Comparison of ENCODE assay signal across 24 mouse cellular contexts in the genomic region with DNA sequence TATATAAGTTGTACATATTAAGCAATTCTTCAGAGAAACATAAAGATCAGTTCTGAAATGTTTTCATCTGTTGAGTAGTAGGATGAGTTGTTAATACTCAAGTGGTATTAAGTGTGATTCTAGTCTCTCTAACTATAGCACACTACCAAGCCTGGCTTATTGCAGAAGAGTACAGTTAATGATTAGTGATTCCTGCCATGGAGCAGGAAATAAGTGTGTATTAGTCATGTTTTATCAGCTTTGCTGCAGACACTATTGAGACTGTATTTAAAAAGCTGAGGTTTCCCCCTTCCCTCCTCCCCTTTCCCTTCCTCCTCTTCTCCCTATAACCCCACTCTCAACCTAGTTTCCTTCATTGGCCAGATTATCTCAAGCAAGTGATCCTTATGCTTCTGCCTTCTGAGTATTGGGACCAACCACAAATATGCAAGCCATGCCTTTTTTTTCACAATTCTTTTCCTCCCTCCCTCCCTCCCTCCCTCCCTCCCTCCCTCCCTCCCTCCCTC. TPM values are rescaled to one million over a fixed set of nuclear protein-coding genes. Genes with fewer than 3 reads are reported as not detected.
A peak's percentile ranks its signal among the peaks of the same experiment; 100 is the strongest.
DNase-seq lines count a peak whose midpoint lies in the region; ATAC-seq and TF ChIP-seq lines count a peak whose summit lies in the region.
"Had no signal": no experiment of that assay in that cellular context is flagged by ENCODE, and none has a peak within 500 bp of the region (broad histone marks: within the 10 kb centered on the region; RNA-seq: fewer than 3 reads in every experiment).

No protein-coding gene starts in this region.

- H3K27ac ChIP-seq in MEL (ENCODE audit: control insufficient read depth, low read depth, low read length), result no peak overlapping the region
- no peak overlapping the region for H3K27ac ChIP-seq in intestine, embryonic 15.5 days
- H3K27ac ChIP-seq in stomach, embryonic 14.5 days (ENCODE audit: low read length), result no peak overlapping the region
- H3K27ac ChIP-seq in midbrain, embryonic 11.5 days (ENCODE audit: low read depth, low read length), result no peak overlapping the region
- no peak overlapping the region for H3K27ac ChIP-seq in limb, embryonic 10.5 days
- H3K27ac ChIP-seq: embryonic facial prominence, embryonic 13.5 days; forebrain, embryonic 12.5 days; heart, adult 2 months; heart, embryonic 15.5 days; hindbrain, embryonic 13.5 days had no signal

- no peak overlapping the region for H3K4me2 ChIP-seq in intestine, embryonic 15.5 days (replicated peaks)
- no peak overlapping the region for H3K4me2 ChIP-seq in stomach, embryonic 14.5 days (replicated peaks; ENCODE audit: low read depth, low read length)
- H3K4me2 ChIP-seq in midbrain, embryonic 11.5 days, result no peak overlapping the region
- H3K4me2 ChIP-seq: embryonic facial prominence, embryonic 13.5 days; forebrain, embryonic 12.5 days; heart, embryonic 11.5 days; heart, embryonic 15.5 days; hindbrain, embryonic 13.5 days had no signal

- no peak overlapping the region for H3K4me3 ChIP-seq in MEL (ENCODE audit: control insufficient read depth in 1 of 2, insufficient read depth in 1 of 2, low read depth in 2 of 2, low read length in 2 of 2)
- H3K4me3 ChIP-seq in intestine, embryonic 15.5 days (replicated peaks), result no peak overlapping the region
- no peak overlapping the region for H3K4me3 ChIP-seq in stomach, embryonic 14.5 days (ENCODE audit: low read depth, low read length)
- H3K4me3 ChIP-seq in midbrain, embryonic 11.5 days (ENCODE audit: low read depth, low read length), result no peak overlapping the region
- H3K4me3 ChIP-seq in limb, embryonic 10.5 days, result no peak overlapping the region
- H3K4me3 ChIP-seq: embryonic facial prominence, embryonic 13.5 days; forebrain, embryonic 12.5 days; heart, adult 2 months; heart, embryonic 15.5 days; hindbrain, embryonic 13.5 days had no signal

- H3K9me3 ChIP-seq in MEL (replicated peaks; ENCODE audit: insufficient read depth, low read length), result no peaks in the 10 kb centered on the region
- H3K9me3 ChIP-seq in intestine, embryonic 15.5 days, result no peaks in the 10 kb centered on the region
- no peaks in the 10 kb centered on the region for H3K9me3 ChIP-seq in stomach, embryonic 14.5 days (ENCODE audit: control insufficient read depth, low read depth, low read length)
- no peaks in the 10 kb centered on the region for H3K9me3 ChIP-seq in midbrain, embryonic 11.5 days (ENCODE audit: control insufficient read depth, low read length)
- no peaks in the 10 kb centered on the region for H3K9me3 ChIP-seq in limb, embryonic 10.5 days (replicated peaks)
- H3K9me3 ChIP-seq: embryonic facial prominence, embryonic 13.5 days; forebrain, embryonic 12.5 days; G1E; heart, embryonic 15.5 days; hindbrain, embryonic 13.5 days had no signal

- TF ChIP-seq CTCF in MEL (IDR thresholded peaks at IDR 0.05 in 2 of 3, conservative IDR thresholded peaks at IDR 0.05 in 1 of 3; ENCODE audit: control insufficient read depth in 1 of 3, insufficient read depth in 1 of 3, low read depth in 2 of 3, low read length in 3 of 3, poor library complexity in 1 of 3, severe bottlenecking in 1 of 3), result no peak

- intact Hi-C loops in left cerebral cortex, postnatal 36 days (cut with DNase I), result no loop called here

- TF ChIP-seq POLR2A in MEL (IDR thresholded peaks at IDR 0.05; ENCODE audit: control insufficient read depth in 1 of 2, insufficient read depth in 1 of 2, low read depth in 1 of 2, low read length in 2 of 2, poor library complexity in 1 of 2), result no peak

- H3K36me3 ChIP-seq in MEL (ENCODE audit: control insufficient read depth in 1 of 2, insufficient read depth in 2 of 2, low read length in 2 of 2), result peaks cover 0 to 2% of the 10 kb centered on the region in 2 experiments; a peak in 2 of 4 replicates
- no peaks in the 10 kb centered on the region for H3K36me3 ChIP-seq in intestine, embryonic 15.5 days
- no peaks in the 10 kb centered on the region for H3K36me3 ChIP-seq in stomach, embryonic 14.5 days (ENCODE audit: control insufficient read depth, insufficient read depth, low read length)
- H3K36me3 ChIP-seq in midbrain, embryonic 11.5 days (ENCODE audit: control insufficient read depth, insufficient read depth, low read length), result no peaks in the 10 kb centered on the region
- H3K36me3 ChIP-seq in limb, embryonic 10.5 days, result no peaks in the 10 kb centered on the region
- H3K36me3 ChIP-seq: embryonic facial prominence, embryonic 13.5 days; forebrain, embryonic 12.5 days; G1E; heart, embryonic 15.5 days; hindbrain, embryonic 13.5 days had no signal

- no peak overlapping the region for H3K9ac ChIP-seq in MEL (ENCODE audit: control insufficient read depth, low read depth, low read length, poor library complexity, severe bottlenecking)
- H3K9ac ChIP-seq in intestine, embryonic 15.5 days, result no peak overlapping the region
- no peak overlapping the region for H3K9ac ChIP-seq in stomach, embryonic 14.5 days (replicated peaks; ENCODE audit: low read depth, low read length)
- H3K9ac ChIP-seq in midbrain, embryonic 11.5 days (ENCODE audit: low read length), result no peak overlapping the region
- H3K9ac ChIP-seq: embryonic facial prominence, embryonic 13.5 days; forebrain, embryonic 12.5 days; heart, embryonic 15.5 days; hindbrain, embryonic 13.5 days had no signal

- H3K27me3 ChIP-seq in MEL (ENCODE audit: control insufficient read depth in 1 of 2, insufficient read depth in 2 of 2, low read length in 2 of 2), result no peaks in the 10 kb centered on the region
- H3K27me3 ChIP-seq in intestine, embryonic 15.5 days (replicated peaks), result no peaks in the 10 kb centered on the region
- H3K27me3 ChIP-seq in stomach, embryonic 14.5 days (ENCODE audit: control insufficient read depth, insufficient read depth, low read length), result no peaks in the 10 kb centered on the region
- H3K27me3 ChIP-seq in midbrain, embryonic 11.5 days (ENCODE audit: control insufficient read depth, insufficient read depth, low read length), result no peaks in the 10 kb centered on the region
- no peaks in the 10 kb centered on the region for H3K27me3 ChIP-seq in limb, embryonic 10.5 days (ENCODE audit: low read depth, poor library complexity, severe bottlenecking)
- H3K27me3 ChIP-seq: embryonic facial prominence, embryonic 13.5 days; forebrain, embryonic 12.5 days; heart, embryonic 15.5 days; hindbrain, embryonic 13.5 days had no signal

- H3K79me2 ChIP-seq in MEL (ENCODE audit: control insufficient read depth, insufficient read depth, low read length, poor library complexity), result no peaks in the 10 kb centered on the region

- no peak for TF ChIP-seq RAD21 in MEL (IDR thresholded peaks at IDR 0.05; ENCODE audit: low read depth, low read length)

- peak; percentile 94 for ATAC-seq in intestine, embryonic 15.5 days
- peak; percentile 37; the same call in 1 of the 2 replicates for ATAC-seq in stomach, embryonic 14.5 days (ENCODE audit: insufficient number of reproducible peaks, insufficient read depth, low FRiP score, low read depth)
- no peak for ATAC-seq in midbrain, embryonic 11.5 days (ENCODE audit: low FRiP score)
- no peak for ATAC-seq in activated CD4-positive, CD25-positive, alpha-beta regulatory T cell, adult 4 months
- ATAC-seq: CD4-positive, CD25-positive, alpha-beta regulatory T cell, adult 4 months; forebrain, embryonic 16.5 days had no signal

- peak; percentile 96 for DNase-seq in 416B (ENCODE audit: low read depth)
- DNase-seq in MEL (ENCODE audit: low read depth, low spot score), result peak; percentile 19
- DNase-seq in midbrain, embryonic 11.5 days (ENCODE audit: low spot score, missing footprints), result no peak
- DNase-seq in limb, embryonic 10.5 days (ENCODE audit: low spot score), result no peak
- DNase-seq in left cerebral cortex, postnatal 36 days (ENCODE audit: low spot score in 2 of 2), result no peak
- DNase-seq: adrenal gland, adult 8-10 months; B cell, adult 2 months; cerebellum, adult 11 months; cerebellum, adult 8-10 months; cerebellum, postnatal 14 days; gastrocnemius, postnatal 10 days; heart, adult 2 months; heart, postnatal 14 days had no signal

- TF ChIP-seq EP300 in MEL (IDR thresholded peaks at IDR 0.05; ENCODE audit: low read depth in 1 of 2, low read length in 2 of 2), result peak in 1 of 2 experiments; percentile 36; a peak in 2 of 4 replicates

- H3K4me1 ChIP-seq in MEL (ENCODE audit: control insufficient read depth in 1 of 2, insufficient read depth in 2 of 2, low read length in 2 of 2), result peaks cover 0 to 3% of the 10 kb centered on the region in 2 experiments; a peak in 1 of 4 replicates
- no peaks in the 10 kb centered on the region for H3K4me1 ChIP-seq in intestine, embryonic 15.5 days (replicated peaks)
- no peaks in the 10 kb centered on the region for H3K4me1 ChIP-seq in stomach, embryonic 14.5 days (ENCODE audit: control insufficient read depth, insufficient read depth, low read length)
- H3K4me1 ChIP-seq in midbrain, embryonic 11.5 days (ENCODE audit: control insufficient read depth, insufficient read depth, low read length), result no peaks in the 10 kb centered on the region
- H3K4me1 ChIP-seq in limb, embryonic 10.5 days, result no peaks in the 10 kb centered on the region
- H3K4me1 ChIP-seq: embryonic facial prominence, embryonic 13.5 days; forebrain, embryonic 12.5 days; heart, embryonic 15.5 days; hindbrain, embryonic 13.5 days had no signal

TF ChIP-seq in MEL, 35 proteins besides CTCF, POLR2A, EP300 and RAD21:
- TF ChIP-seq MAZ (IDR thresholded peaks at IDR 0.05; ENCODE audit: low read depth, low read length), result no peak
TF ChIP-seq in MEL: peak in this region for 0.

RNA-seq across cellular contexts. Expression of gene Mrc1, which starts 29.2 kb away (rescaled TPM):
- 0.07 and 0.08 TPM in 2 replicates for total RNA-seq in MEL (2012; rRNA removed)
- not detected for polyA plus RNA-seq in MEL (2012; ENCODE audit: insufficient read depth in 1 of 2, insufficient read length in 2 of 2, low read depth in 1 of 2, low replicate concordance in 2 of 2, missing spikeins in 1 of 2)
- 6.5 and 7.0 TPM in 2 replicates for polyA plus RNA-seq in intestine, embryonic 15.5 days (2015; fragmentation: Nextera tagmentation; extraction: Ambion mirVana)
- 11.0 and 13.8 TPM in 2 replicates for polyA plus RNA-seq in stomach, embryonic 14.5 days (2014; fragmentation: Nextera tagmentation; extraction: Ambion mirVana)
- 6.4 and 8.3 TPM in 2 replicates for polyA plus RNA-seq in midbrain, embryonic 11.5 days (2014; fragmentation: Nextera tagmentation; extraction: Ambion mirVana)
- 1.2 and 1.4 TPM in 2 replicates for polyA plus RNA-seq in limb, embryonic 10.5 days (2016; fragmentation: Nextera tagmentation; extraction: Ambion mirVana)
- under 1 TPM in 1 of 2 experiments, not detected in 1; 0.14 TPM for polyA plus RNA-seq in activated CD4-positive, CD25-positive, alpha-beta regulatory T cell, adult 4 months (2017; shearing (Covaris generic))
- total RNA-seq in left cerebral cortex, postnatal 36 days (2021), result 1 to 10 TPM; 3.5 to 6.5 TPM
- polyA plus RNA-seq: G1E had no signal

Comparison
In these comparisons a context has a peak if more than half of its experiments do, and no peak if none do; other contexts are left out.
1. DNase-seq: peak in 416B (single experiment) and MEL (single experiment); none in midbrain, embryonic 11.5 days (single experiment), limb, embryonic 10.5 days (single experiment) and left cerebral cortex, postnatal 36 days (0 of 2).
2. ATAC-seq: peak in intestine, embryonic 15.5 days (single experiment) and stomach, embryonic 14.5 days (single experiment); none in midbrain, embryonic 11.5 days (single experiment) and activated CD4-positive, CD25-positive, alpha-beta regulatory T cell, adult 4 months (single experiment).